Mouse (Mus musculus): Measurements from ENCODE around the gene Kntc1. TPM values are rescaled to one million over a fixed set of nuclear protein-coding genes. Genes with fewer than 3 reads are reported as not detected.

The Kntc1 gene
- total RNA-seq, 2 experiments from 2014 or later = 1.9 to 2.9 TPM

GRCm38 (mm10) chr5:123862374-123863350 is 113.1 kb downstream of the Kntc1 start:
- DNase-seq (ENCODE audit: extremely low spot score in 1 of 2, low spot score in 1 of 2) = no peak

GRCm38 (mm10) chr5:123863934-123864333 is 114.4 kb downstream of the Kntc1 start:
- no peak for DNase-seq (ENCODE audit: extremely low spot score in 1 of 2, low spot score in 1 of 2)

DNA sequence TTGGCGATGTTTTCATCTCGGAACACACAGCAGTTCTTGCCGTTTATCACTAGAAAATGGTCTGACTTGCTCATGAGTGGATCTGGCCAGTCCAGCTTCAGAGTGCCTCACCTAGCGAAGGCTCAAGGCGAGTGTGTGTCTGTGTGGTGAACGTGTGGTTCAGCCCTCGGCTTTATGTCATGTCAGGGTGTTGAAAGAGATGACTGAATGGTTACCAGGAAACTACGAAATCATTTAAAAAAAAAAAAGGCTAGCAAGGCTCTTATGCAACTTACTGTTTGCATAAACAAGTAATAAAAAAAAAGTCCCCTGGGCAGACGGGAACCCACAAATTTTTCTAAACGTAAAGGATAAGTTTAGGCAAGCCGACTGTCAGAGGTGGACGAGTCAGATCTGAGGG is 115.8 kb downstream of the Kntc1 start, which contains the start of gene Hcar2:
Gene Hcar2 (minus strand): TSS at position 135 of the 400 bp plus-strand sequence.
- DNase-seq (ENCODE audit: extremely low spot score in 1 of 2, low spot score in 1 of 2) = no peak

DNA sequence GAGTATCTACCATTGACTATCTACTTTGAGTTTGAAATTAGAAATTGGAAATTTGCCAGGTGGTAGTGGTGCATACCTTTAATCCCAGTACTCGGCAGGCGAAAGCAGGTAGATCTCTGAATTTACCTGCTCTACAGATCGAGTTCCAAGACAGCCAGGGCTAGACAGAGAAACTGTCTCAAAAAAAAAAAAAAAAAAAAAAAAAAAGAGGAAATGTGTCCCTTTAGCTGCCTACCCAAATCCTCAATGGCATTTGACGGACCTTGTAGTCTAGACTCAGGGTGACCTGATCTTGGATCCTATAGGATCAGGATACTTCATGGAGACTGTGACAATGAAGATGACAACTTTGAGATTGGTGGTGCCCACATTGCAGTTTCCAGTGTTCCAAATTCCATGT is 116.9 kb downstream of the Kntc1 start:
- no peak for DNase-seq (ENCODE audit: extremely low spot score in 1 of 2, low spot score in 1 of 2)

GRCm38 (mm10) chr5:123869615-123870014 is 120.1 kb downstream of the Kntc1 start:
- no peak for DNase-seq (ENCODE audit: extremely low spot score in 1 of 2, low spot score in 1 of 2)

Other genes starting within 250 kb of the Kntc1 start
- gene B3gnt4, start 239.3 kb upstream of the Kntc1 start, total RNA-seq (2021) = 1 to 10 TPM in 1 of 2 experiments, under 1 TPM in 1; 0.94 to 1.2 TPM
- 10 to 100 TPM; 34.4 to 35.3 TPM for gene Diablo, start 225.5 kb upstream of the Kntc1 start, total RNA-seq (2021)
- 1 to 10 TPM; 2.0 to 5.2 TPM for gene Gm49027, start 224.2 kb upstream of the Kntc1 start, total RNA-seq (2021)
- gene Vps33a, start 176.7 kb upstream of the Kntc1 start, total RNA-seq (2021) = 10 to 100 TPM; 80.6 to 82.4 TPM
- gene Clip1, start 65.1 kb upstream of the Kntc1 start, total RNA-seq (2021) = 100 to 1,000 TPM; 114 to 130 TPM
- gene Zcchc8, start 28.6 kb upstream of the Kntc1 start, total RNA-seq (2021) = 10 to 100 TPM; 45.4 to 50.1 TPM
- 100 to 1,000 TPM in 1 of 2 experiments, 10 to 100 TPM in 1; 90.6 to 108 TPM for gene Rsrc2, start 302 bp upstream of the Kntc1 start, total RNA-seq (2021)
- gene Hcar2, start 115.8 kb downstream of the Kntc1 start, total RNA-seq (2021) = under 1 TPM in 1 of 2 experiments, not detected in 1; 0.12 TPM
- gene Hcar1, start 130.3 kb downstream of the Kntc1 start, total RNA-seq (2021) = under 1 TPM; 0.61 to 0.74 TPM
- 10 to 100 TPM; 60.5 to 62.0 TPM for gene Denr, start 157.5 kb downstream of the Kntc1 start, total RNA-seq (2021)
- gene Gm43518, start 177.7 kb downstream of the Kntc1 start, total RNA-seq (2021) = 1 to 10 TPM in 1 of 2 experiments, under 1 TPM in 1; 0.54 to 1.4 TPM
- 1 to 10 TPM; 3.5 to 4.3 TPM for gene Ccdc62, start 181.0 kb downstream of the Kntc1 start, total RNA-seq (2021)
- 10 to 100 TPM; 48.8 to 51.3 TPM for gene Hip1r, start 223.9 kb downstream of the Kntc1 start, total RNA-seq (2021)